Mouse (Mus musculus): ENCODE measurements around the gene Celf1.

- TF ChIP-seq GATA1 (IDR thresholded peaks at IDR 0.05; ENCODE audit: borderline replicate concordance, low read length), result no peak
- TF ChIP-seq FLI1 (IDR thresholded peaks at IDR 0.05; ENCODE audit: low read length), result no peak
Observed at GRCm38 (mm10) chr2:91052752-91053151, 112.6 kb downstream of the Celf1 start.

Data from megakaryocyte, embryonic 14.5 days (primary cell).